7 mouse cellular contexts compared by ENCODE assay signal in the genomic region with DNA sequence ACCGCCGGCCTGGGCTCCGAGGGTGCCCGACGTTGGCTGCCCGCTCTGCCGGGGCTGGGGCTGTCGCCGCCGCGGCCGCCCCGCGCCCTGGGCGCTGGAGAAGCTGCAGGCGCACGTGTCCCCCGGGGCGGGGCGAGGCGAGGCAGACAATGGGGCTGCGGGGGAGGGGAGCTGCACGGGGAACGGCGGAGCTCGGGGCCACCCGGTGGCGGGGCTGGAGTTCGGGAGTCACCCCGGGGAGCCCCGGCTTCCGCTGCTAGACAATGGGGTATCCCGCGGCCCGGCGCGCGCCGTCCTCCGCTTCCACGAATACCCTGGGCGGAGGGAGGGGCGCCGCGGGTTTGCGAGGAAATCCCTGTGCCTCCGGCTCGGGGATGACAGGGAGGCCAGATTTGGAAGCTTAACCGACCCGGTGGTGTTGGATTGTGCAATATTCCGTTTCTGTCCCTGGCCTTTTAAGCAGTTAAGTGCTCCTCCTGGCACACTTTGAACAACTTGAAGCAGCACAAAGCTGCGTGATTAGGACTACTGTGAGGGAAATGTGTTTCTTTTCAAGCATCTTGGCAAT. TPM values are rescaled to one million over a fixed set of nuclear protein-coding genes. Genes with fewer than 3 reads are reported as not detected.
DNase-seq lines count a peak whose midpoint lies in the region; ATAC-seq lines count a peak whose summit lies in the region.

No protein-coding gene starts in this region.

- H3K4me2 ChIP-seq in heart, embryonic 12.5 days = peak overlapping the region; percentile 63

- WGBS in heart, embryonic 12.5 days = under 1% methylated on average over 38 of the region's 52 CpGs
- under 1% methylated on average over 52 of the region's 52 CpGs for WGBS in large intestine, adult 2 months

- H3K27me3 ChIP-seq in heart, embryonic 12.5 days (replicated peaks) = no peaks in the 10 kb centered on the region

- H3K4me3 ChIP-seq in heart, embryonic 12.5 days = peak overlapping the region; percentile 95

- DNase-seq in ES-CJ7 (ENCODE audit: low read depth, low spot score) = peak; percentile 74
- peak; percentile 89 for DNase-seq in adrenal gland, postnatal 25 days
- DNase-seq in large intestine, adult 2 months (ENCODE audit: low read depth, low spot score) = peak; percentile 29
- peak; percentile 94 for DNase-seq in lung, postnatal 10 days
- peak; percentile 87 for DNase-seq in right cerebral cortex, postnatal 14 days

- 0 out of 2 replicates have a peak, but pooled peaks have one; percentile 1 for ATAC-seq in erythroblast, adult 5-6 weeks (replicated peaks; ENCODE audit: low FRiP score, poor library complexity, severe bottlenecking)
- ATAC-seq in heart, embryonic 12.5 days (ENCODE audit: insufficient number of reproducible peaks, low FRiP score) = no peak

- peak overlapping the region; percentile 98 for H3K27ac ChIP-seq in heart, embryonic 12.5 days (ENCODE audit: poor library complexity, severe bottlenecking)

- H3K9me3 ChIP-seq in heart, embryonic 12.5 days (replicated peaks) = no peaks in the 10 kb centered on the region

- H3K36me3 ChIP-seq in heart, embryonic 12.5 days = 0 out of 2 replicates have a peak, but pooled peaks cover 4% of the 10 kb centered on the region

- H3K9ac ChIP-seq in heart, embryonic 12.5 days = peak overlapping the region; percentile 74

- peaks cover 15% of the 10 kb centered on the region for H3K4me1 ChIP-seq in heart, embryonic 12.5 days (replicated peaks)

RNA-seq across cellular contexts. Expression of gene Syncrip, which starts 0.5 kb away (rescaled TPM):
- 88.2 and 96.1 TPM in 2 replicates for total RNA-seq in adrenal gland, postnatal 25 days (2021)
- 50.6 and 51.7 TPM in 2 replicates for total RNA-seq in erythroblast, adult 5-6 weeks (2015; ENCODE audit: low replicate concordance)
- 36.5 and 38.8 TPM in 2 replicates for total RNA-seq in erythroblast, adult 5-6 weeks (2017; ENCODE audit: low replicate concordance)
- 67.7 and 74.2 TPM in 2 replicates for polyA plus RNA-seq in heart, embryonic 12.5 days (2016; fragmentation: Nextera tagmentation; extraction: Ambion mirVana)
- 3.7 and 4.1 TPM in 2 replicates for polyA plus RNA-seq in large intestine, adult 2 months (2012; rRNA removed)

RNA-seq across cellular contexts. Expression of gene Gm20537, which starts 26.5 kb away (rescaled TPM):
- 0.76 TPM in 1 of 2 replicates, not detected in the other for total RNA-seq in adrenal gland, postnatal 25 days (2021)
- not detected in 2 replicates for total RNA-seq in erythroblast, adult 5-6 weeks (2015; ENCODE audit: low replicate concordance)
- not detected in 2 replicates for total RNA-seq in erythroblast, adult 5-6 weeks (2017; ENCODE audit: low replicate concordance)
- polyA plus RNA-seq in heart, embryonic 12.5 days (2016; fragmentation: Nextera tagmentation; extraction: Ambion mirVana) = 0.98 TPM in 1 of 2 replicates, not detected in the other
- 0.32 TPM in 1 of 2 replicates, not detected in the other for polyA plus RNA-seq in large intestine, adult 2 months (2012; rRNA removed)

RNA-seq across cellular contexts. Expression of gene Snx14, which starts 44.2 kb away (rescaled TPM):
- total RNA-seq in adrenal gland, postnatal 25 days (2021) = 50.8 and 66.7 TPM in 2 replicates
- 12.7 and 19.6 TPM in 2 replicates for total RNA-seq in erythroblast, adult 5-6 weeks (2015; ENCODE audit: low replicate concordance)
- total RNA-seq in erythroblast, adult 5-6 weeks (2017; ENCODE audit: low replicate concordance) = 12.8 and 12.9 TPM in 2 replicates
- 32.2 and 33.5 TPM in 2 replicates for polyA plus RNA-seq in heart, embryonic 12.5 days (2016; fragmentation: Nextera tagmentation; extraction: Ambion mirVana)
- polyA plus RNA-seq in large intestine, adult 2 months (2012; rRNA removed) = 7.9 and 12.4 TPM in 2 replicates

Comparison
In these comparisons a context has a peak if more than half of its experiments do, and no peak if none do; other contexts are left out.
1. DNase-seq: peak in every context shown above with its lines; median percentile 94 in lung, postnatal 10 days; 89 in adrenal gland, postnatal 25 days; 87 in right cerebral cortex, postnatal 14 days; 74 in ES-CJ7; 29 in large intestine, adult 2 months.